Mouse (Mus musculus): ENCODE measurements around the gene BC049762. TPM values are rescaled to one million over a fixed set of nuclear protein-coding genes. Genes with fewer than 3 reads are reported as not detected.

BC049762 gene
- 0.27 and 0.35 TPM in 2 replicates for polyA plus RNA-seq (2012; rRNA removed)

DNA sequence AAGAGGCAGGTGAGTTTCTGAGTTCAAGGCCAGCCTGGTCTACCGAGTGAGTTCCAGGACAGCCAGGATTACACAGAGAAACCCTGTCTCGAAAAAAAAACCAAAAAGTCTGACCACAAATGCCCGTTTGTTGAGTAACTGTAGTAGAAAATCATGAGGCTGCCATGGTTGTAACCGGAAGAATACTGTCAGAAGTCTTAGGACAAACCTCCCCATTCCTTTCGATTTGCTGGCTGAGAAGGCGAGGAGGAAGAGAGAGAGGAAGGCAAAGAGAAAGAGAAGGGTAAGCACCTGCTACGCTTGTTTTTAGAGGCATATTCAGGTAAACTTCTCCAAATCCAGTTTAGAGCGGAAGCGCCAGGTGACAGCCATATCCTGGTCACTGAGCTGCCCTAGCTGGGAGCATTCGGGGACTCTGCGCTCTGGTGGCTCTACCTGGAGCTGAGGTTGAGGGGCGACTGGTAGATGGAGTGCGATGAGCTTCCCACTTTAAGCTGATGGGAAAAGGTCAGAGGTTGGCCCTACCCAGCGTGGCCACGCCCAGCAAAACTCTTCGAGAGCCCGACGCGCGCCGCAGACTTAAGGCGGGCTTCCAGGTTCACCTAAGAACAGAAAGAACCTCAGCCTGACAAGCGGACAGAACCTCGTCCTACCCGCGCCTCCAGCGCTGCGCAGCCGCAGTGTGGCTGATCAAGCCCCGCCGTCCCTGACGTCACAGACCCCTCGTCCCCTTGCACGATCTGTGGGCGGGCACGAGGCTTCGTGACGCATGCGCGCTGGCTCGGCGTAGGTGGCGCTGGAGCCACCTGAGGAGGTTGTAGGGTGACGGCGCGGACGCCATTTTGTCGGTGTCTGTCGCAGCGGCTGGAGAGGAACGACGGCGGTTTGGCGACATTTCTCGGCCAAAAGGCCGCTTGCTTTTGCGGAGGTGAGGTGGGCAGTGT lies at the start of gene BC049762:
Gene BC049762, minus strand, starts transcription at position 705 of the 944 bp plus-strand sequence.
- WGBS = 4% methylated on average over 57 of the region's 57 CpGs
- peak; percentile 95 for DNase-seq (ENCODE audit: low read depth, low spot score)

DNA sequence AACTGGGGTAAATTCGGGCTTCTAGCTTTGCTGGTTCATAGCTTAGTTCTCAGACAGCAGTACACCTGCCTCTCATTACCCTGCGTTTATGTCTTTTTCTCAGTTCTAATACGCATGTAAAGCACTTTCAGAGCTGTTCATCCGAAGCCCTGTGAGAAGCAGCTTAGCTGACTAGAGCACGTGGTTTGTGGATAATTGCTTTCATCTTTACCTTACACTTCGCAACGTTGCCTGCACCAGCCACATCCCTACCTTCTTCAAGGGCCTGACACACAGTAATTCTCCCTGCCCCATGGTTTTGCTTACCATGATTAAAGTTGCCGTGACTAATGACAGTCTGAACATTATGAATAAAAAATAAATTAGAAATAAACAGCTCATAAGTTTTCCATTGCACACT lies 49.0 kb upstream of the BC049762 start:
- 80% methylated on average over 8 of the region's 8 CpGs for WGBS
- no peak for DNase-seq (ENCODE audit: low read depth, low spot score)

GRCm38 (mm10) chr11:51308306-51308705 lies 45.5 kb upstream of the BC049762 start:
- 24% methylated on average over 5 of the region's 5 CpGs for WGBS
- DNase-seq (ENCODE audit: low read depth, low spot score) = no peak

- WGBS = 71% methylated on average over 12 of the region's 12 CpGs
- DNase-seq (ENCODE audit: low read depth, low spot score) = no peak
Measured at GRCm38 (mm10) chr11:51303981-51304553, 41.2 kb upstream of the BC049762 start.

GRCm38 (mm10) chr11:51302396-51302795 lies 39.5 kb upstream of the BC049762 start:
- DNase-seq (ENCODE audit: low read depth, low spot score) = no peak
- 85% methylated on average over 5 of the region's 5 CpGs for WGBS

- no peak for DNase-seq (ENCODE audit: low read depth, low spot score)
- 87% methylated on average over 4 of the region's 4 CpGs for WGBS
Measured at GRCm38 (mm10) chr11:51298691-51299090, 35.8 kb upstream of the BC049762 start.

DNA sequence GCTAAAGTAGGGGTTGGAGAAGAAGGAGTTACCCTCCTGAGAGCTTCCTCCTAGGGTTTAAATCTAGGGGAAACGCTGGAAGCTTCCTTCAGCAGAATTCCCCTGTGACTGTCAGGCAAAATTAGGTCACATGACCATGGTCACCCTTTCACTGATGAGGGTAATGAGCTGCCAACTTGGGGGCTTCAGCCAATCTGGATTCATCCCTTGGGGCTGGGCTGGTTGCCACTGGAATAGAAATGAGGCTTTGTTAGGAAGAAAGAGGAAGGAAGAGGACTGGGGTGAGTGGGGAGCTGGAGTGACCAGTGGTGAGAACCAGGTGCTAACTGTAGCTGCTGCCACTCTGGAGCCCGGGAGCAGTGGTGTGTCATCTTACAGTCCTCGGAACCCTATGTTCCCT lies 32.9 kb upstream of the BC049762 start:
- 86% methylated on average over 3 of the region's 3 CpGs for WGBS
- DNase-seq (ENCODE audit: low read depth, low spot score) = no peak

DNA sequence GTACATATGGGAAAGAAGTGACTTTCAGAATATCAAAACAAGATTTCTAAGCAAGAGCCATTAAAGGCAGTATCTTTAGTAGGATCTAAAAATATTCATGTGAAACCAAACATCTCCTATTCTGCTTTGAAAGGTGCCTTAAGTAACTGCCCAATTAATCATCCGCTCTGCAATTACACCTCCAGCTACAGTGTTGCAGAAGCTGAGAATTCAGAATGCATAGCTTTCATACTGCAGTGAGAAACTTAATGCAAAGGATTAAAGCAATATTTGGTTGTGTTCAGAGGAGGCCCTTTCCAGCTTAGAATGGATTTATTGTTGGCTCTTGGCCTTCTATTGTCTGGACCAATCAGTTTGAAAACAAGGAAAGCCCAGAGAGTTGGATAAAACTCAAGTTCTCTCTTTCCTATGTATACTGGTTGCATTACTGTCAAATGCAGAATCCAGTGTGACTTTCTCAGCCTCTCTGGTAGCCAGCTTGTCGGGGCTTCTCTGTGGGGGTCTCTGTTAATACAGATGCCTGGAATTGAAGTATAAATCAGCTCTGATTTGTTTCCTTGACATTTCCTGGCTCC lies 31.2 kb upstream of the BC049762 start:
- no peak for DNase-seq (ENCODE audit: low read depth, low spot score)
- 70% methylated on average over 2 of the region's 2 CpGs for WGBS

GRCm38 (mm10) chr11:51290066-51290955 lies 27.5 kb upstream of the BC049762 start:
- DNase-seq (ENCODE audit: low read depth, low spot score) = no peak
- WGBS = 4% methylated on average over 71 of the region's 74 CpGs

GRCm38 (mm10) chr11:51289564-51290041 lies 26.8 kb upstream of the BC049762 start, which contains the start of gene Col23a1:
TSS of gene Col23a1 (plus strand) at chr11:51289920.
- WGBS = under 1% methylated on average over 37 of the region's 38 CpGs
- DNase-seq (ENCODE audit: low read depth, low spot score) = peak; percentile 33

DNA sequence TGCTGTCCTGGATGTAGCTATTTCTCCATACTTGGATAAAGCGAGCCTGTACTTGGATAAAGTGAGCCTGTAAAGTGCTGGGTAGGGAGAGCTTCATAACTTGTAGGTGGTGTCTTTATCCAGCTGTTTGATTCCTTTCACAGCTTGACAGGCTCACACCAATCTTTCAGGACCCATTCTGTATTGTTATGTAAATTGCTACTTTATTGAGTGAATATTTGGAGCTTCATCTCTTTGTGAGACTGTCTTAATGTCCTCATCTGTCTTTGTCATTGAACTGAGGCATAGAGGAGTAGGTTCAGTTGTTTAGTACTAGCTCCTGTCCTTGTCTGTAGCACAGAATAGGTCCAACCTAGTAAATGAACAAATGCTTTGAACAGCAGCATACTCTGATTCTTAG lies 11.6 kb upstream of the BC049762 start:
- DNase-seq (ENCODE audit: low read depth, low spot score) = no peak
- 78% methylated on average over 1 of the region's 1 CpGs for WGBS

DNA sequence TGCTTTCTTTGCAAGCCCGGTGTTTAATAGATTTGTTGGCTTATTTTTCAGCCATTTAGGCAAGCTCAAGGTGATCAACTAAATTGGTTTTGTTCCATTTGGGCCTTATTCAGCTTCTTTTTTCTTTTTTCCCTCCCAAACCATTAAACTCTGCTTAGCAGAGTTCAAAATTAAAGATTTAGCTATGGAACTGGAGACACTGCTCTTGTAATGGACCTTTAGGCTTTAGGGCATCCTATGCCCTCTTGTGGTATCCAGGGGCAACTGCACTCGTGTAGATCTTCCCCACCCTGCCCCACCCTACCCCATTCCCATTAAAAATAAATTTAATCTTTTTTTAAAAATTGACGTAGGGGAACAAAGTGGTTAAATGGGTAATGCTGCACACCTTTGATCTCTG lies 2.5 kb upstream of the BC049762 start:
- DNase-seq (ENCODE audit: low read depth, low spot score) = no peak
- 31% methylated on average over 3 of the region's 3 CpGs for WGBS

DNA sequence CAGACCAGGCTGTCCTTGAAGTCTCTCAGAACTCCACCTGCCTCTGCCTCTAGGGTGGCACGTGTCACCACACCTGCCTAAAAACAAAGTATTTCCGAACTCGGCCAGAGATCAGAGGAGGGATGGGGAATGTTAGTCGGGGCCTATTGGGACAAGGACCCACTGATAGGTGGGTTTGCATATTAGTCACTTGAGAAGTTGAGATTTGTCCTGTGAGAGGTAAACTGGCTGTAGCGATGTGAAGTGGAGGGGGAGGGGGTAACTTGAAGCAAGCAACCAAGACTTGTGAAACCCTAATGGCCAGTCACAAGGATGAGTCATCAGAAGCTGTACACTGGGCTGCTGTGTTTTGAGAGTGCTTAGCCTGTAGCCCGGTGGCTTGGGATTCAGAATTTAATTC lies 1.5 kb upstream of the BC049762 start:
- peak; percentile 25 for DNase-seq (ENCODE audit: low read depth, low spot score)
- WGBS = 2% methylated on average over 6 of the region's 6 CpGs

DNA sequence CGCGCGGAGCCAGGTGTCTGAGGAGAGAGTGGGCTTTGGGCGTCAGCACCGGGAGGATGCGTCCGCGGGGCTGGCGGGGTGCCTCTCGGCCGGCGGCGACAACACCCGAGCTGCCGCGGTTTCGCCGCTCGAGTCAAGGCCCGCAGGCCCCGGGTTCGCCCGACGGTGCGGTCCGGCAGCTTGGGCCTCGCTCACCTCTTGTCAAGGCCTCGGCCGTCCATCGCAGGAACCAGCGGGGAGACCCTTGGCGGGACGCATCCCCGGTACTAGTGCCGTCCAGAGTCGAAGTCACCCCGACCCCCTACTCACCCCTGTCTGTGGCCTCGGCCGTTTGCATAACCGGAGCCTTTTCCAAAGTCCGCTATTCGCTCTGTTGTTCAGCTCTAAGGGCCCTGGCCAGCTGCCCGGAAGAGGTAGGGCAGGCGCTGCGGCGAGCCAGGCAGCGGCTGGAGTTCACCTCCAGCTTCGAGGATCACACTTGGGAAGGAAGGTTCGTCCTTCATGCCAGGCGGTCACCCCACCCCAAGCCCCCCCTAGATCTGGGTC lies 513 bp upstream of the BC049762 start:
- WGBS = under 1% methylated on average over 50 of the region's 50 CpGs

GRCm38 (mm10) chr11:51261680-51262219 lies 1.1 kb downstream of the BC049762 start, which contains the start of gene Clk4:
TSS of gene Clk4 (plus strand) at chr11:51261730.
- 87% methylated on average over 3 of the region's 3 CpGs for WGBS
- no peak for DNase-seq (ENCODE audit: low read depth, low spot score)

More for the DNA sequence above, 513 bp upstream of the BC049762 start:
- DNase-seq (ENCODE audit: low read depth, low spot score) = peak; percentile 25

DNA sequence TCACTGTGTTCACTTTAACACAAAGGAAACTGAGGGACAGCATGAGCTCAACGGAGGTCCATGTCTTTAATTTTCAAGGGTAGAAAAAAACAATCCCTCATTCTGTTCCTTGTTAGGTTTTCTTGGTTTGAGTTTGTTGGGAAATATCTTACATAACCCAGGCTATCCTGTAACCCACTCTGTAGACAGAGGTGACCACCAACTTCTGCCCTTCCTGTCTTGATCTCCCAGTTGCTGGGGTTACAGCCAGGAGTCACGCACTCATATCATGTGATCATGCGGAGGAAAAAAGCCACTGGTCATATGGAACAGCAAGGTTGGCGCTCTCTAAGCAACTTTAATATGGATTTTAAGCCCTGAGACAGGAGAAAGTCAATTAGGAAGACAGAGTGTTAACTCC lies 5.8 kb downstream of the BC049762 start:
- 88% methylated on average over 4 of the region's 4 CpGs for WGBS
- DNase-seq (ENCODE audit: low read depth, low spot score) = no peak

- no peak for DNase-seq (ENCODE audit: low read depth, low spot score)
- 87% methylated on average over 2 of the region's 2 CpGs for WGBS
Measured at GRCm38 (mm10) chr11:51242897-51243296, 19.9 kb downstream of the BC049762 start.

GRCm38 (mm10) chr11:51234626-51235025 lies 28.2 kb downstream of the BC049762 start:
- DNase-seq (ENCODE audit: low read depth, low spot score) = no peak
- WGBS = 83% methylated on average over 9 of the region's 9 CpGs

- no peak for DNase-seq (ENCODE audit: low read depth, low spot score)
- 87% methylated on average over 4 of the region's 4 CpGs for WGBS
Measured at GRCm38 (mm10) chr11:51227104-51227503, 35.7 kb downstream of the BC049762 start.

All from large intestine, adult 2 months (tissue).